Mouse (Mus musculus): ENCODE measurements around the gene Gm13276. TPM values are rescaled to one million over a fixed set of nuclear protein-coding genes. Genes with fewer than 3 reads are reported as not detected.
"Not testable (repeated sequence)": the region's sequence is repeated elsewhere in the genome, so short reads cannot be mapped to it uniquely, and the experiment has no call there.

Gene Gm13276
- total RNA-seq (2021): not detected
- long read RNA-seq, experiment 1: 0 reads
- long read RNA-seq, experiment 2: 0 reads

DNA sequence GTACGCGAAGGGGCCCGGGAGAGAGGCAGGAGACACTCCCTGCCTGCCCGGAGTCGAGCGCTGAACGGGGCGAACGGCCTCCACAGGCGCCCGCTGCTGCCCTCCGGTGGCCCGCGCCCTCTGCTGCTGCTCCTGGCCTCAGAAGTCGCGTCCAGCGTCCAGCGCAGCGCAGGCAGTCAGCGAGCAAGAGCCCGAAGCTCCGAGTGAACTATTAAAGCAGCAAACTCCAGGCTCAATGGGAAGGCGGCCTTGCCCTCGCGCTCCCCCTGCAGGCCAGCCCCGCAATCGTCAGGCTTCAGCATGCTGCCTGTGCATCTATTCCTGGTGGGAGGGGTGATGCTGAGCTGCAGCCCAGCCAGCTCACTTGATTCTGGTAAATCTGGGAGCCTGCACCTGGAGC lies at the start of gene Gm13276:
Gene Gm13276 (plus strand): TSS at position 301 of the 400 bp plus-strand sequence.
- DNase-seq (ENCODE audit: low spot score in 2 of 2); H3K4me3 ChIP-seq; H3K27ac ChIP-seq: not testable (repeated sequence)

DNA sequence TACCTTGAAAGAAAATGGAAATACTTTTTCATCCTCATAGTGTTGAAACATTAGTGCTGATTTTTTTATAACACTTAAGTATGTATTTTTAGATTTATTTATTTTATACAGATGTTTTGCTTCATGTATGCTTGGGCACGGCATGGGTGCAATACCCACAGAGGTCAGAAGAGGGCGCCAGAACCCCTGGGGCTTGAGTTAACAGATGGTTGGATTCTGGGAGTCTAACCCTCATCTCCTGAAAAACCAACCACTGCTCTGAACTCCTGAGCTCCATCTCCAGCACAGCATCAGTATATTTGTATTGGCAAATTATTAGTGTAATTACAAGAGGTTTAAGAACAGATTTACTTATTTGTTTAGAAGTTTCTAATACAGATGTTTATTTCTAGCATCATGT lies 47.0 kb upstream of the Gm13276 start:
- peak; percentile 98 for TF ChIP-seq CTCF (conservative IDR thresholded peaks at IDR 0.05)
- peak in 1 of 2 experiments; percentile 56 for DNase-seq (ENCODE audit: low spot score in 2 of 2)

DNA sequence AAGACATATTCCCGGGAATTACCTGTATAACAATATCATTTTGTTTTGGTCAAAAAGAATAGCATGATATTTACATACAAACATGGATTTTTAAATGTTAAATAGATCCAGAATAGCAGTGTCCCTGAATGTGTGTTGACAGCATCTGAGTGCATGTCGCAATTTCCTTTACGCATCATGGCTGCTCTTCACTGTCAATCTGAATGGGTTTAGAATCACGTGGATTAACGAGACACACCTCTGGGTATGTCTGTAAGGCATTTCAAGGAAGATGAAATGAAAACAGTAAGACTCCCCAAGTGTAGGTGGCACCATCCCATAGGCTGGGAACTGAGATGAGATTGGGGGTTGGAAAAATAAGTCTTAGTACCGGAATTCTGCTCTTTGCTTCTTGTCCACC lies 46.5 kb upstream of the Gm13276 start:
- DNase-seq (ENCODE audit: low spot score in 2 of 2): no peak
- no peak overlapping the region for H3K4me3 ChIP-seq
- H3K27ac ChIP-seq: no peak overlapping the region
- TF ChIP-seq CTCF (conservative IDR thresholded peaks at IDR 0.05): no peak

More for the DNA sequence above, 47.0 kb upstream of the Gm13276 start:
- Histone ChIP-seq H3K27ac (no peak overlapping the region), H3K4me3 (no peak overlapping the region)

DNA sequence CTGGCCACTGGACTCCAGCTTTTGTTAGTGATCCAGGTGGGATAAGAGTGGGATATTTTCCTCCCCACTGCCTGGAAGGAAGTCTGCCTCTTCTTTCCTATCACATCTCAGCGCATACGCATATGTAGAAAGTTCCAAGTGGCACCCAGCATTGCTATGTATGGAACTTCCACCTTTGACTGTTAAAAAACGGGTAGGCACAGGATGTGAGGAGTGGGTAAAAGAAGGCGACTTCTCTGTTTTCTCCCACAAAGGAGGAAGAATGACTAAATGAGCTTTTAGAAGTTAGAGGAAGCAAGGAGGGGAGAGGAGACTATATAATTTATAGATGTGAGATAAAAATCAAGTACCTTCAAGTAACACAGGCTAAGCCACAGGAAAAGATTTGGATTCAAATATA lies 44.1 kb upstream of the Gm13276 start:
- H3K27ac ChIP-seq: no peak overlapping the region
- no peak for DNase-seq (ENCODE audit: low spot score in 2 of 2)
- H3K4me3 ChIP-seq: no peak overlapping the region
- TF ChIP-seq CTCF (conservative IDR thresholded peaks at IDR 0.05): no peak

DNA sequence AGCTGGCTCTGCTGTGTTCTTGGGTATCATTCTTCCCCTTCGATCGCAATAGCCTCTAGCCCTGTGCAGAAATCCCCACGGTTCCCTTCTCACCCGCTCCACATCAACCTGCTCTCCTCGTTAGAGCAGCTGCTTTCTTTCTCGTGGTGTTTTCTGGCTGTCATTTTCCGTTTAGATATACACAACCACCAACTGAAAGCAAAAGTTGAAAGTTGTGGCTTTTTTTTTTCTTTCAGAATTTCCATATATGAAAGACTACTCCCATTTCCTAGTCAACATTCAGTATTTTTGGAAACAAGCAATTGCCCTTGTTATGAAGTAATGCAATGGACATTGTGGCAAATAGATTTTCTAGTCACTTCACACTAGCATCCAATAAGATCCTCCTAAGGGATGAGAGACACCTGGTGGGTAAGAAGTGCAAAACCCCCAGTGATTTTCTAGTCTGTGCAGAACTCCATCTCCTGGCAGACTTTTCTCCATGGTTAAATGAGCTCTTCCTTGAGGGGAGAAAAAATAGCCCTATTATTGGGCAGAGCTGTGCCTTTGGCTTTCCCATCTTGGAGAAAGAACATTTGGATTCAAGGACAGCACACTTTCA lies 42.6 kb upstream of the Gm13276 start:
- Histone ChIP-seq H3K4me3 (no peak overlapping the region), H3K27ac (no peak overlapping the region)
- DNase-seq (ENCODE audit: low spot score in 2 of 2): no peak
- peak; percentile 56 for TF ChIP-seq CTCF (conservative IDR thresholded peaks at IDR 0.05)

DNA sequence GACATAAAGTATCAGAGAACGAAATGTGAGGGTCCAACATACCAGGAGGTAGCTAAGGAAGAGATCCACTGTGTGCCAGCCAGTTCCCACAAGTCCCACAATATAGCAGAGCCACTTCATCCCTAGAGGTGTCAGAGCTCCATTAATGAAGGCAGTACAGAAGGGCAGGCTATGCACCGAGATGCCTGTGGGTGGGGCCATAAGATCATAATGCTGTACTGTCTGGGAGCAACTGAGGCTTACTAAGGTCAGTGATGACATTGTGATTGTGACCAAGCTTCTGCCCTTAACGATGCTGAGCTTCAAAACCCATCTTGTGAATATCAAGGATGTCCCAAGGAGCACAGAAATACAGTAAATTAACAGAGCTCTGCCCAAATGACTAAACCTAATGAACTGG lies 41.3 kb upstream of the Gm13276 start:
- 0 out of 2 replicates have a peak, but pooled peaks have one; percentile 16 for TF ChIP-seq CTCF (conservative IDR thresholded peaks at IDR 0.05)
- Histone ChIP-seq H3K4me3 (no peak overlapping the region), H3K27ac (no peak overlapping the region)
- DNase-seq (ENCODE audit: low spot score in 2 of 2): no peak

DNA sequence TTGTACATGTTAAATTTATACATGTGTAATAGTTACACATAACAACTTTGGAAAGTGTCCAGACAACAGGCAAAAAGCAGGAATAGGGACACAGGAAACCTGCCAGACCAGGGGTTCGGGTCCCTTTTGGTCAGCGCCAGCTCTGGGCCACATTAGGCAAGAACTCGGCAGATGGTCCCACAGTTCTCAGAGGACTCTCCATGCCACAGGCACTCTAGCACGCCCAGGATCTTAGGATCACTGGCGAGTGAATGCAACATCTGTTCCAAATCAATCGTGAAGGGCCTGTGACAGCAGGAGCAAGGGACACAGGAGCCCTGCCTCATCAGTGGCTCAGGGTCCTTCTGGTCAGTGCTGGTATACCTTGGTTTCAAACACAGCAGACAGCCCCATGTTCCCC lies 35.6 kb upstream of the Gm13276 start:
- Histone ChIP-seq H3K27ac (no peak overlapping the region), H3K4me3 (no peak overlapping the region)
- TF ChIP-seq CTCF (conservative IDR thresholded peaks at IDR 0.05): no peak
- no peak for DNase-seq (ENCODE audit: low spot score in 2 of 2)

DNA sequence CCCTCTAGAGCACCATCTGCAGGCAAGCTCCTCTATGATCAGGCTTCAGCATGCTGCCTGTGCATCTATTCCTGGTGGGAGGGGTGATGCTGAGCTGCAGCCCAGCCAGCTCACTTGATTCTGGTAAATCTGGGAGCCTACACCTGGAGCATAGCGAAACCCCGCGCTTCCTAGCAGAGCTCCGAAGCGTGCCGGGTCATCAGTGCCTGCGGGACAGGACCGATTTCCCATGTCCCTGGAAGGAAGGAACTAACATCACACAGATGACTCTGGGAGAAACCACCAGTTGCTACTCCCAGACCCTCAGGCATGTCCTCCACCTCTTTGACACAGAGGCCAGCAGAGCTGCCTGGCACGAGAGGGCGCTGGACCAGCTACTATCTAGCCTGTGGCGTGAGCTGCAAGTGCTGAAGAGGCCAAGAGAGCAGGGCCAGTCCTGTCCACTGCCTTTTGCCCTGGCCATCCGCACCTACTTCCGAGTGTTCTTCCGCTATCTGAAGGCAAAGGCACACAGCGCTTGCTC lies 30.6 kb upstream of the Gm13276 start, which contains the start of gene Gm13271:
Gene Gm13271 (plus strand): TSS at position 51 of the 523 bp plus-strand sequence.
- TF ChIP-seq CTCF (conservative IDR thresholded peaks at IDR 0.05): peak; percentile 53
- H3K27ac ChIP-seq, H3K4me3 ChIP-seq: not testable (repeated sequence)
- DNase-seq (ENCODE audit: low spot score in 2 of 2): peak; percentile 60 to 67

DNA sequence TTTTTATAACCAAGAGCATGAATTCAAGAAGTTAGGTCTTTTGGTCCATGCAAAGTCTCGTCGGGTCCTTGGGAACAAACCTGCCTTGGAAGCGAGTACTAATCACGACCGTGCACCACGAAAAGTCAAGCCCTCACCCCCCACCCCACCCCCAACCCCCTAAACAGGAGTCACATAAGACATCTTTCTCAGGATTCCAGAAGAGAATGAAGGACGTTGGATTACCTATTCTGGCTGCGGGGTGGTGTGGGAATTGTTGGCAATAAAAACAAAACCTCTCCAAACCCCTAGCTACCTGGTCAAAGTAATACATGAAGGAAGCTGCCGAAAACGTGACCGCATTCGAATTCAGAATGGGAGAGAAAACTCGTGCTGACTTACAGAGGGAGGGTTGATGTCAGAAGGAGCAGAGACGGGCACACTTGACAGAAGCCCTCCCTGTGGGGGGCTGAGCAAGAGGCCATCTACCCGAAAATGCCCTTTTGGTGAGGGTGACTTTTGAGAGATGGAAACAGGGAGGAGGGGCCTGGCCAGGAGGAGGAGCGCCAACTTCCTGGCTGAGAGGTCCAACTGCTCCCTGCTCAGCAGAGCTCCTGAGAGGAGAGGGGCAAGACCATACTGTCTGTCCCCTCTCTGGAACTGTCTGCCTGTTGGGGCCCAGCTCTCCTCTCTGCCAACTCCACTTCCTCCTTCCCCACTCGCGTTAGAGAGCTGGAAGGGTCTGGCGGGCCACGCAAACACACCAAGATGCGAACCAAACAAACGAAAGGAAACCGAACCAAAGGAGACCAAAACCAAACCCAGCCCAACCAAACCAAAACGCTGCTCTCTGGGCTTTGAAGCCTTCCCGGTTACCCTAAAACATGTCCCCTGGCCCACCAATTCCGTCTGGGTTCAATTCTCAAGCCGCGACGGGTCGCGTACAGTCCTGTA lies 28.7 kb upstream of the Gm13276 start:
- not testable (repeated sequence) for DNase-seq (ENCODE audit: low spot score in 2 of 2)
- H3K4me3 ChIP-seq: peak overlapping the region; percentile 55
- peak overlapping the region; percentile 61; the same call in 1 of the 2 replicates for H3K27ac ChIP-seq

DNA sequence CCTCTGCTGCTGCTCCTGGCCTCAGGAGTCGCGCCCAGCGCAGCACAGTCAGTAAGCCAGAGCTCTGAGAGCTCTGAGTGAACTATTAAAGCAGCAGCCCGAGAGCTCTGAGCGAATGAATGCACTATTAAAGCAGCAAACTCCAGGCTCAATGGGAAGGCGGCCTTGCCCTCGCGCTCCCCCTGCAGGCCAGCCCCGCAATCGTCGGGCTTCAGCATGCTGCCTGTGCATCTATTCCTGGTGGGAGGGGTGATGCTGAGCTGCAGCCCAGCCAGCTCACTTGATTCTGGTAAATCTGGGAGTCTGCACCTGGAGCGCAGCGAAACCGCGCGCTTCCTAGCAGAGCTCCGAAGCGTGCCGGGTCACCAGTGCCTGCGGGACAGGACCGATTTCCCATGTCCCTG lies 27.9 kb upstream of the Gm13276 start:
- TF ChIP-seq CTCF (conservative IDR thresholded peaks at IDR 0.05): peak; percentile 72
- not testable (repeated sequence) for H3K27ac ChIP-seq
- H3K4me3 ChIP-seq: peak overlapping the region; percentile 55
- DNase-seq (ENCODE audit: low spot score in 2 of 2): peak; percentile 84 to 90

DNA sequence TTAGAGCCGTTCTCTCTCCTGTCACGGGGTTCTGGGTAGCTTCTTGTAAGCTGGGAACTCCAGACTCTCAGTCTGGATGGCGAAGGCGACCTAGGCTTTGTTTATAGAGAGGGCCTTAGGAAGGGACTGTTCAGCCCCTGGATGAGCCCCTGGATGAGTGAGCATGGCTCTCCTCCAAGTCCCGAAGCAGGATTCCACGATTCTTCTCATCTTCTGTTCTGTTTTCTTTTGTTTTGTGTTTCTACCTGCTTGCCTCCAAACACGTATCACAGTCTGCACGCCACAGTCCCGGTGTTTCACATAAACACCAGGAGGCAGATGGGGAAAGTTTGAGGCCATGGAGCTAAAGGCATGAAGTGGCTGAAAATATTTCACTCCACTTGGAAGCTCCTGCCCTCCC lies 26.8 kb upstream of the Gm13276 start:
- DNase-seq (ENCODE audit: low spot score in 2 of 2): peak in 1 of 2 experiments; percentile 27
- H3K27ac ChIP-seq, H3K4me3 ChIP-seq: not testable (repeated sequence)

DNA sequence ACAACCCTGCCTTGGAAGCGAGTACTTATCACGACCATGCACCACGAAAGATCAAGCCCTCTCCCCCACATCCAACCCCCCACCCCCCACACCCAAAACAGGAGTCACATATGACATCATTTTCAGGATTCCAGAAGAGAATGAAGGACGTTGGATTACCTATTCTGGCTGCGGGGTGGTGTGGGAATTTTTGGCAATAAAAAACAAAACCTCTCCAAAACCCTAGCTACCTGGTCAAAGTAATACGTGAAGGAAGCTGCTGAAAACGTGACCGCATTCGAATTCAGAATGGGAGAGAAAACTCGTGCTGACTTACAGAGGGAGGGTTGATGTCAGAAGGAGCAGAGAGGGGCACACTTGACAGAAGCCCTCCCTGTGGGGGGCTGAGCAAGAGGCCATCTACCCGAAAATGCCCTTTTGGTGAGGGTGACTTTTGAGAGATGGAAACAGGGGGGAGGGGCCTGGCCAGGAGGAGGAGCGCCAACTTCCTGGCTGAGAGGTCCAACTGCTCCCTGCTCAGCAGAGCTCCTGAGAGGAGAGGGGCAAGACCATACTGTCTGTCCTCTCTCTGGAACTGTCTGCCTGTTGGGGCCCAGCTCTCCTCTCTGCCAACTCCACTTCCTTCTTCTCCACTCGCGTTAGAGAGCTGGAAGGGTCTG lies 25.8 kb upstream of the Gm13276 start, which contains the start of gene Gm13283:
Gene Gm13283 (plus strand): TSS at position 510 of the 659 bp plus-strand sequence.
- H3K4me3 ChIP-seq: peak within 1 kb of the TSS; percentile 30; the same call in 1 of the 2 replicates
- H3K27ac ChIP-seq: not testable (repeated sequence)
- peak in 1 of 2 experiments; percentile 13 for DNase-seq (ENCODE audit: low spot score in 2 of 2)

DNA sequence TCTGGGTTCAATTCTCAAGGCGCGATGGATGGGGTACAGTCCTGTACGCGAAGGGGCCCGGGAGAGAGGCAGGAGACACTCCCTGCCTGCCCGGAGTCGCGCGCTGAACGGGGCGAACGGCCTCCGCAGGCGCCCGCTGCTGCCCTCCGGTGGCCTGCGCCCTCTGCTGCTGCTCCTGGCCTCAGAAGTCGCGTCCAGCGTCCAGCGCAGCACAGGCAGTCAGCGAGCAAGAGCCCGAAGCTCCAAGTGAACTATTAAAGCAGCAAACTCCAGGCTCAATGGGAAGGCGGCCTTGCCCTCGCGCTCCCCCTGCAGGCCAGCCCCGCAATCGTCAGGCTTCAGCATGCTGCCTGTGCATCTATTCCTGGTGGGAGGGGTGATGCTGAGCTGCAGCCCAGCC lies 25.1 kb upstream of the Gm13276 start:
- peak; percentile 70 for TF ChIP-seq CTCF (conservative IDR thresholded peaks at IDR 0.05)

More for the DNA sequence above, 25.1 kb upstream of the Gm13276 start:
- H3K4me3 ChIP-seq: peak overlapping the region; percentile 30; the same call in 1 of the 2 replicates
- DNase-seq (ENCODE audit: low spot score in 2 of 2): peak; percentile 35 to 49
- H3K27ac ChIP-seq: not testable (repeated sequence)

Data from layer of hippocampus, adult 2 months (tissue).